Mouse (Mus musculus): ENCODE results near the gene 4921509C19Rik. TPM values are rescaled to one million over a fixed set of nuclear protein-coding genes. Genes with fewer than 3 reads are reported as not detected.
"Not testable (repeated sequence)": the region's sequence is repeated elsewhere in the genome, so short reads cannot be mapped to it uniquely, and the experiment has no call there.

Gene 4921509C19Rik
- polyA plus RNA-seq (2015; fragmentation: Nextera tagmentation; extraction: Ambion mirVana) = not detected in 2 replicates

DNA sequence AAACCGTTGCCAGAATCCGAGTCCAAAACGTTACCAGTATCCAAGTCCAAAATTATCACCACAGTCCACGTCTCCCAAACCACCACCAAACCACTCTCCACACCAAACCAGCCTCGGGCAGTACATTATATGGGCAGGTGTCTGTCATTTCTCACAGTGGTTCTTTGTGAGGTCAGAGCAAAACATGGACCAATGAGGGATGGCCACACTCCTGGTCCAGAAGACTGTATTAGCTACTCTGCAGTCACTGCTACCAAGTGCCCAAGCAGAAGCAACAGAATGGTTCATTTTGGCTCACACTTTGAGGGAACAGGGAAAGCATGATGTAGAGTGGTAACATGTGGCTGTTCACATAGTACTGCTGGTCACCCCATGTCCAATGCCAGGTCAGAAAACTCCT is at the start of gene 4921509C19Rik:
Gene 4921509C19Rik, minus strand, starts transcription at position 101 of the 400 bp plus-strand sequence.
- not testable (repeated sequence) for H3K4me2 ChIP-seq (replicated peaks; ENCODE audit: low read depth); H3K4me1 ChIP-seq (replicated peaks; ENCODE audit: control insufficient read depth, insufficient read depth); DNase-seq (ENCODE audit: low spot score); H3K9ac ChIP-seq (ENCODE audit: low read length); H3K36me3 ChIP-seq (ENCODE audit: control insufficient read depth, insufficient read depth, low read length); H3K9me3 ChIP-seq (ENCODE audit: control insufficient read depth, low read length); ATAC-seq (ENCODE audit: low FRiP score, low TSS enrichment); H3K27ac ChIP-seq (replicated peaks); H3K4me3 ChIP-seq (ENCODE audit: low read depth, low read length); H3K27me3 ChIP-seq (ENCODE audit: control insufficient read depth, insufficient read depth, low read length)
- 96% methylated on average over 5 of the region's 5 CpGs for WGBS

DNA sequence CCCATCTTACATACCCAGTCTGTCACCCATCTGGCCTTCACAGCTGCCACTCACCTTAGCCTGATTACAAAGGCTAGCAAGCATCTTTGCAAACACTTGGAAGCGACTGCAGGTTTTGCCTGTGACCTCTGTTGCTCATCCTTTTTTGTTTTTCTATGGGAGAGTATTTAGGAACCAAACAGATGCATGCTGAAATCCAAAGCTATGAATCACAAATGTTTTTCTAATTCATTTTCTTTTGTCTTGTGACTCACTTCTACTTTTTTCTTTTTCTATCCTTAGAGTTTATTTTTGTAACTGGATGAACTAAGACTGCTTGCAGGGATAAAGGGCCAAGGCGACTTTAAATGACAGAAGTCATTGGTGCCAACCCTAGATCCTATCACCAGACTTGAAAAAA is 49.6 kb upstream of the 4921509C19Rik start:
- Histone ChIP-seq H3K4me2 (replicated peaks; ENCODE audit: low read depth) (no peak overlapping the region), H3K27me3 (ENCODE audit: control insufficient read depth, insufficient read depth, low read length) (no peaks in the 10 kb centered on the region), H3K36me3 (ENCODE audit: control insufficient read depth, insufficient read depth, low read length) (no peaks in the 10 kb centered on the region), H3K4me3 (ENCODE audit: low read depth, low read length) (no peak overlapping the region), H3K9me3 (ENCODE audit: control insufficient read depth, low read length) (no peaks in the 10 kb centered on the region), H3K27ac (replicated peaks) (no peak overlapping the region), H3K4me1 (replicated peaks; ENCODE audit: control insufficient read depth, insufficient read depth) (no peaks in the 10 kb centered on the region), H3K9ac (ENCODE audit: low read length) (no peak overlapping the region)
- DNase-seq (ENCODE audit: low spot score) (no peak), ATAC-seq (ENCODE audit: low FRiP score, low TSS enrichment) (no peak)
- TF ChIP-seq CTCF (IDR thresholded peaks at IDR 0.05; ENCODE audit: low read depth) = no peak
- TF ChIP-seq EP300 (optimal IDR thresholded peaks at IDR 0.05) = no peak
- 77% methylated on average over 2 of the region's 2 CpGs for WGBS

DNA sequence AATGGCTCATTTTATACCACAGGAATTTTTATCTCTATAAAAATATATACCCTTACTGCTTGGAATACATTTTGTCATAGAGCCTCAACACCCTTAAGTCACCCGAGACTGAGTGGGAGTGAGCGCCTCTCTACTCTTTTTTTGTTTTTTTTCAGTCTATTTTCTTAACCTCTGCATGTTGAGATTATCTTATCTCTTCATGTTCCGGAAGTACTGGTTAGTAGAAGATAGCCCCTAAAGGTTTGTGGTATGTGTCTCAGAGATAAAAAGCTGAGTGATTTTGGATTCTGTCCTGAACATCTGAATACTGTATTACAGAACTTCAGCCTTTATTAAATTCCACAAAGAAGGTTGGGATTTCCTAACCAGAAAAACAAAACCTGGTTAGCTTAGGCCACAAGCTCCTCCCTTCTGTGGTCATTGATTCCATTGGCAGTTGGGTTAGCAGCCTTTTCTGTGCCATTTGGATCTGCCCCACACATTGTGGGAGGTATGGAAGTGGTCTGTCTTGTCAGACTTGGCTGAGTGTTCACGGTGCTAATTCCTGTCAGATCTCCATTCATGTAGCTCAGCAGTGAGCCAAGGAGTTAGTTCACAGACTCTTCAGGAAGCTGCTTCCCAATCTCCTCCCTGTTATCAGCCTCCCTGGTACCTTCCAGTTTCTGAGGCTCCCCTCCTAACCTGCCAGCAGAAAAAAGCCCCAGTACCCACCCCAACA is 48.5 kb upstream of the 4921509C19Rik start:
- no peak for TF ChIP-seq EP300 (optimal IDR thresholded peaks at IDR 0.05)
- TF ChIP-seq CTCF (IDR thresholded peaks at IDR 0.05; ENCODE audit: low read depth) = no peak
- DNase-seq (ENCODE audit: low spot score) (no peak), ATAC-seq (ENCODE audit: low FRiP score, low TSS enrichment) (no peak)
- Histone ChIP-seq H3K4me1 (replicated peaks; ENCODE audit: control insufficient read depth, insufficient read depth) (no peaks in the 10 kb centered on the region), H3K27me3 (ENCODE audit: control insufficient read depth, insufficient read depth, low read length) (no peaks in the 10 kb centered on the region), H3K9ac (ENCODE audit: low read length) (no peak overlapping the region), H3K4me3 (ENCODE audit: low read depth, low read length) (no peak overlapping the region), H3K4me2 (replicated peaks; ENCODE audit: low read depth) (no peak overlapping the region), H3K36me3 (ENCODE audit: control insufficient read depth, insufficient read depth, low read length) (no peaks in the 10 kb centered on the region), H3K27ac (replicated peaks) (no peak overlapping the region), H3K9me3 (ENCODE audit: control insufficient read depth, low read length) (no peaks in the 10 kb centered on the region)
- WGBS = 49% methylated on average over 4 of the region's 4 CpGs

DNA sequence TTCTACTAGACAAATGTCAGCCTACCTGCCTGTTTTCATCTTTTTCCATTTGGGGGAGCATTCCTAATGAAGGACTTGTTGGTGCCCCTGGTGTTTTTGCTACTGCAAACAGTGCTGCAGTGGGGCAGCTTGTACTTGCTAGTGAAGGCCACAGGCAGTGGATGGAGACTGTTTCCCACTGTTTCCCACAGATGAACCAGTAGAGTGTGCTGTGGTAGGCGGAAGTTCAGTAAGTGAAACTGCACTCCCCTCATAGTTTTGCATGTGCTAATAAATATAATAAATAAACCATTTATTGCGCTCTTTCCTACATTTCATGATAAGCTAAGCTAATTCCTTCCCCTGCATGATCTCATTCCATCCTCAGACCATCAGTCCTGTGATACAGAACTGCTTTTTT is 43.0 kb upstream of the 4921509C19Rik start:
- ATAC-seq (ENCODE audit: low FRiP score, low TSS enrichment) (no peak), DNase-seq (ENCODE audit: low spot score) (no peak)
- TF ChIP-seq EP300 (optimal IDR thresholded peaks at IDR 0.05) (no peak), CTCF (IDR thresholded peaks at IDR 0.05; ENCODE audit: low read depth) (peak; percentile 50)
- WGBS = 89% methylated on average over 2 of the region's 2 CpGs
- Histone ChIP-seq H3K4me3 (ENCODE audit: low read depth, low read length) (no peak overlapping the region), H3K36me3 (ENCODE audit: control insufficient read depth, insufficient read depth, low read length) (no peaks in the 10 kb centered on the region), H3K27ac (replicated peaks) (no peak overlapping the region), H3K4me2 (replicated peaks; ENCODE audit: low read depth) (no peak overlapping the region), H3K4me1 (replicated peaks; ENCODE audit: control insufficient read depth, insufficient read depth) (no peaks in the 10 kb centered on the region), H3K27me3 (ENCODE audit: control insufficient read depth, insufficient read depth, low read length) (no peaks in the 10 kb centered on the region), H3K9me3 (ENCODE audit: control insufficient read depth, low read length) (no peaks in the 10 kb centered on the region), H3K9ac (ENCODE audit: low read length) (no peak overlapping the region)

DNA sequence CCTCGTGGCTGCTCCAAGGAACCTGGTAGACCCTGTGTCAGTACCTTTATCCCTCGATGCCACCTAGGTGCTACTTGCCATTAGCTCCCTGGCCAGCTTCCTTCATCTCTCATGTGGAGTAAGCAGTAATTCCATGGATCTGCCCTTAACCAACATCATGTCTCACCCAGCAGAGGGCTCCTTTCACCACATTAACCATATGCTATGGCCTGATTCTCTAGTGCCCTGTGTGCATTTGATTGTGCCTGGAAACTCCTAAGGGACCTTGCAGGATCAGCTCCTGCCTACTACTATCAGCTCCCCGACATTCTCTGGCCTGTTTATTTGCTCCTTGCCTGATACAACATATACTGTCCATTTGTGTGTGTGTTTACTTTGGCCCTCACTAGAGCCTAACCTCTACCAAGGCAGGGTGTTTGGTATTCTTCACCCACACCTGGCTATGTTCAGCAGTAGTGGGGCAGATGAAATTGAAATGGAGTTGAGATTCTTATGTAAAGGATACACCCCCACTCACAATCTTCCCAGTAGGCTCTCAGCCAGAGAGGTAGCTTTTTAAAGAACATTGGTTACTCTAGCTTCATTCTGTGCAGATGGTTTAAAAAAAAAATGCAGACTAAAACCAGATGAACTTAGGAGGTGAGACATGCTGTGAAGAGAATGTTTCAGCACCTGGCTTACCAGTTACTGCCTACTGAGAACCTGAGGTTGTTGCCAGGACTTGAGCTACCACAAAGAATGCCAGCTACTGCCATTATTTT is 37.8 kb upstream of the 4921509C19Rik start:
- no peak overlapping the region for H3K9ac ChIP-seq (ENCODE audit: low read length)
- H3K27ac ChIP-seq (replicated peaks) = no peak overlapping the region
- TF ChIP-seq EP300 (optimal IDR thresholded peaks at IDR 0.05) = no peak
- peak; percentile 61 for TF ChIP-seq CTCF (IDR thresholded peaks at IDR 0.05; ENCODE audit: low read depth)
- H3K36me3 ChIP-seq (ENCODE audit: control insufficient read depth, insufficient read depth, low read length) = peaks cover 22% of the 10 kb centered on the region
- H3K9me3 ChIP-seq (ENCODE audit: control insufficient read depth, low read length) = no peaks in the 10 kb centered on the region
- ATAC-seq (ENCODE audit: low FRiP score, low TSS enrichment) (0 out of 2 replicates have a peak, but pooled peaks have one; percentile 49), DNase-seq (ENCODE audit: low spot score) (peak; percentile 19)
- H3K4me2 ChIP-seq (replicated peaks; ENCODE audit: low read depth) = no peak overlapping the region
- H3K27me3 ChIP-seq (ENCODE audit: control insufficient read depth, insufficient read depth, low read length) = no peaks in the 10 kb centered on the region
- 73% methylated on average over 3 of the region's 3 CpGs for WGBS
- H3K4me3 ChIP-seq (ENCODE audit: low read depth, low read length) = no peak overlapping the region
- no peaks in the 10 kb centered on the region for H3K4me1 ChIP-seq (replicated peaks; ENCODE audit: control insufficient read depth, insufficient read depth)

DNA sequence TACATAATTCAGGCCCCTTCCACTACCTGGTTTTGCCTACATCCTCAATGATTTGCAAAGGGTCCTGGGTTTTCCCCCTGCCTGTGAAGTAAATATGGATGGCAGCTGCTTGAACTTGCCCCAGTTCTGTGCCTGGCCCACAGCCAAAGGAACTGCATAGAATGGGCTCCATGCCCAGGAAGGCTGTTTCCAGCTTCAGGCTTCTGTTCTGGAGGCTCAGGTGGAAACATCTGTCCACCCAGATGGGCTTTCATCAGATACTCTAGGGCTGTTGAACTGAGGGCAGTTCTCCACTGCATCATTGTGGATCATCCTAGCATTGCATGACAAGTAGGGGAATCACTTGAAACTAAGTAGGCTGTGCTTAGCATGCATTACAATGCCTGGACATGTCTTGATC is 36.2 kb upstream of the 4921509C19Rik start:
- Histone ChIP-seq H3K9me3 (ENCODE audit: control insufficient read depth, low read length) (no peaks in the 10 kb centered on the region), H3K27me3 (ENCODE audit: control insufficient read depth, insufficient read depth, low read length) (no peaks in the 10 kb centered on the region), H3K27ac (replicated peaks) (no peak overlapping the region), H3K4me1 (replicated peaks; ENCODE audit: control insufficient read depth, insufficient read depth) (no peaks in the 10 kb centered on the region), H3K4me3 (ENCODE audit: low read depth, low read length) (no peak overlapping the region), H3K9ac (ENCODE audit: low read length) (no peak overlapping the region), H3K4me2 (replicated peaks; ENCODE audit: low read depth) (no peak overlapping the region), H3K36me3 (ENCODE audit: control insufficient read depth, insufficient read depth, low read length) (peaks cover 27% of the 10 kb centered on the region)
- TF ChIP-seq CTCF (IDR thresholded peaks at IDR 0.05; ENCODE audit: low read depth) = no peak
- no peak for TF ChIP-seq EP300 (optimal IDR thresholded peaks at IDR 0.05)
- DNase-seq (ENCODE audit: low spot score) (peak; percentile 38), ATAC-seq (ENCODE audit: low FRiP score, low TSS enrichment) (no peak)
